Mouse (Mus musculus) small intestine, adult 2 months (tissue): ENCODE results near the gene 1700021F07Rik. TPM values are rescaled to one million over a fixed set of nuclear protein-coding genes. Genes with fewer than 3 reads are reported as not detected.

Experiments used
- H3K27ac ChIP-seq: fragments of 200-500 bp; 2 replicates; pipeline ENCODE4 v1.5.1; 2012; ENCODE audit warnings: low read depth, low read length, control low read depth, inconsistent platforms; ENCODE audit not compliant: insufficient read depth
- H3K27me3 ChIP-seq: fragments of 200-500 bp; 2 replicates; pipeline ENCODE4 v1.6.1; 2012; ENCODE audit warnings: mild to moderate bottlenecking, moderate library complexity, low read length, inconsistent platforms; ENCODE audit not compliant: control insufficient read depth, insufficient read depth
- H3K36me3 ChIP-seq: fragments of 200-500 bp; 2 replicates; pipeline ENCODE4 v1.6.1; 2012; ENCODE audit warnings: mild to moderate bottlenecking, low read length, control low read depth, inconsistent platforms; ENCODE audit not compliant: control insufficient read depth, insufficient read depth
- H3K4me1 ChIP-seq: fragments of 200-500 bp; 2 replicates; pipeline ENCODE4 v1.6.1; 2012; ENCODE audit warnings: low read length, inconsistent platforms, mixed read lengths; ENCODE audit not compliant: control insufficient read depth, insufficient read depth, insufficient read length
- H3K4me3 ChIP-seq: fragments of 200-500 bp; 2 replicates; pipeline ENCODE4 v1.5.1; 2012; ENCODE audit warnings: low read depth, mild to moderate bottlenecking, control low read depth, inconsistent platforms, low read length, moderate library complexity
- CTCF ChIP-seq: fragments of 200-500 bp; IDR thresholded peaks from 2 replicates; pipeline ENCODE4 v1.5.1; 2012; ENCODE audit warnings: low read depth, mild to moderate bottlenecking, control low read depth, inconsistent platforms, low read length, moderate library complexity, mixed read lengths; ENCODE audit not compliant: insufficient replicate concordance, insufficient read length; ENCODE audit errors: extremely low read depth
- POLR2A ChIP-seq: fragments of 200-500 bp; IDR thresholded peaks from 2 replicates; pipeline ENCODE4 v1.6.1; 2012; ENCODE audit warnings: low read depth, mild to moderate bottlenecking, control low read depth, inconsistent platforms, low read length, moderate library complexity
- WGBS: fragments of 180-500 bp; shearing (Covaris S2); methylation state at CpG from one replicate; pipeline ENCODE4 v1.1.7; 2018; 5-methylcytosine and 5-hydroxymethylcytosine counted together
- polyA plus RNA-seq: library from polyadenylated mRNA; depleted of rRNA; stranded (reverse); fragments of >200 nt; gene quantifications from 2 replicates; pipeline ENCODE4 v1.2.3, GENCODE M21; 2012

The 1700021F07Rik gene
- polyA plus RNA-seq, 1 experiment = not detected

DNA sequence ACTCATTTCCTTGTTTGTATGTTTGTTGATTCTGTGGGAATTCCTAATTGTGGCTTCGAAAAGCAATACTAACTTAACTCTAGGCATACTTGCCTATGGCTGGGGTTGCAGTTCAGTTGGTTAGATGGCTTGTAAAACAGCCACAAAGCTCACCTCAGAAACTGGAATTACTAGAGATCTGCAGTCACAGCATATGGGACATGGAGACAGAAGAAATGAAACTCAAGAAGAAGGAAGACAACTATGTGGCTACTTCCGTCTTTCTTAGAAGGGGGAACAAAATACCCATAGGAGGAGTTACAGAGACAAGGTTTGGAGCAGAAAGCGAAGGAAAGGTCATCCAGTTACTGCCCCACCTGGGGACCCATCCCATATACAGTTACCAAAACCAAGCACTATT lies 6.1 kb downstream of the 1700021F07Rik start:
- H3K4me3 ChIP-seq = no peak overlapping the region
- 80% methylated on average over 3 of the region's 3 CpGs for WGBS
- H3K36me3 ChIP-seq = no peaks in the 10 kb centered on the region
- no peak overlapping the region for H3K27ac ChIP-seq
- H3K4me1 ChIP-seq = no peaks in the 10 kb centered on the region
- no peaks in the 10 kb centered on the region for H3K27me3 ChIP-seq
- TF ChIP-seq POLR2A (no peak), CTCF (no peak)

DNA sequence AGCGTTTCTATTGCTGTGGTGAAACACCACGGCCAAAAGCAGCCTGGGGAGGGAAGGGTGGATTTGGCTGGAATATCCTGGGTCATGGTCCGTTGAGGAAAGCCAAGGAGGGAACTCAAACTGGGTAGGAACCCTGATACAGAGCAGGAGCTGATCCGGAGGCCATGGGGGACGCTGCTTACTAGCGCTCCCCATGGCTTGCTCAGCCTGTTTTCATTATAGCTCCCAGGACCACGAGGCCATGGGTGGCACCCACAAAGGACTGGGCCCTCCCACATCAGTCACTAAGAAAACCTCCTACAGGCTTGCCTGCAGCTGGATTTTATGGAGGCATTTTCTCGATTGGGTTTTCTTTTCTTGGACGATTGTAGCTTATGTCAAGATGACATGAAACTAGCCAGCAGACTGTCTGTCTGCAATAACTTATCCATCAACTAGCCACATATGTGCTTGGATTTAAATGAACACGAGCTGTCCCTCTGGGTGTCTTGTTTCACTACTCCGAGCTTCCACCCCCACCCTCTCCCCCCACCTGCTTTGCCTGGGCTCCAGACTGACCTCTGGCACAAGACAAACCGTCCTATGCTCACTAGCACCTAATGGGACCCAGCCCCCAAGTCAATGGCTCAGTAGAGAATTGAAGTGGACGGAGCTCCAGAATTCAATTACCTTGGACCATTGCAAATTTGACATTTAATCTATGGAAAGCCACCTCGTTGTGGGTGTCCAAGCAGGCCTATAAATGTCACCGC lies 10.5 kb downstream of the 1700021F07Rik start:
- Histone ChIP-seq H3K27ac (no peak overlapping the region), H3K4me3 (no peak overlapping the region), H3K27me3 (no peaks in the 10 kb centered on the region), H3K4me1 (peaks cover 20% of the 10 kb centered on the region), H3K36me3 (no peaks in the 10 kb centered on the region)
- WGBS = 73% methylated on average over 15 of the region's 15 CpGs
- no peak for TF ChIP-seq CTCF
- no peak for TF ChIP-seq POLR2A

DNA sequence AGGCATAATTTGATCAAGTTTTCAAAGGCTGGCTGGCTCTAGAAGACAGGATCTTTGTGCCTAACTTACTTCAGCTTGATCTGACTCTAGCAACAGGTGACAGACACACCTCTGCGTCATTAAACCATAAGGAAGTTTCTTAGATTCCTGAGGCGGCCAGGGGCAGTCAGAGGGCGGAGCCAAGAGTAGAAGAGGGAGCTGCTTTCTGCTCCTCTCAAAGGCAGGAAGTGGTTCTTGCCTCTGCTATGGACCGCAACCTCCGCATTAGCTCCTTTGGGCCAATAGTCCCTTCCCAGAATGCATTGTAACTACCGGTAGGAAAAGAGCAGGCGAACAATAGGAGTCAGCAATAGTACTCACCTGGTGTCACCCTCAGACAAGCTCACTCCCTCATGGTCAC lies 12.2 kb downstream of the 1700021F07Rik start:
- Histone ChIP-seq H3K4me1 (peaks cover 20% of the 10 kb centered on the region), H3K27ac (peak overlapping the region; percentile 70), H3K27me3 (no peaks in the 10 kb centered on the region), H3K36me3 (no peaks in the 10 kb centered on the region), H3K4me3 (no peak overlapping the region)
- whole genome bisulfite sequencing = 16% methylated on average over 7 of the region's 7 CpGs
- TF ChIP-seq POLR2A (no peak), CTCF (no peak)

DNA sequence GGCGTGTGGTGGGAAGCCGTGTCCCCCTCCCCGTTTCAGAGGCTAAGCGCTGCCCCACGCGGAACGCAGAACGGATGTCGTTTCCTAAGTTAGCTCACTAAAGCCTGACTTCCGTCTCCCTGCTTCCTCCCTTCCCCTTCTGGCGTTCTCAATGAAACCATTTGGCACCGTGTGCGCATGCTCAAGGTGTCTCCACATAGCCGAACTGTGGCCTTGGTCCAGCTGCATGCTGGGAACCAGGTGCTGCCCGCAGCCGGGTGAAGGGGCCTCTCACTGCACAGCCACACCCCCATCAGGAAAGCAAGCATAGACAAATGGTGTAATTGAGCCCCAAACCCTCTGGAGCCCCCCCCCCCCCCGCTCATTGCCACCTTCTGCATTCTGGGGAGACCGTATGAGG lies 13.0 kb downstream of the 1700021F07Rik start:
- no peaks in the 10 kb centered on the region for H3K36me3 ChIP-seq
- H3K27ac ChIP-seq = peak overlapping the region; percentile 70
- 59% methylated on average over 18 of the region's 18 CpGs for WGBS
- H3K27me3 ChIP-seq = no peaks in the 10 kb centered on the region
- no peak for TF ChIP-seq CTCF
- no peak for TF ChIP-seq POLR2A
- H3K4me1 ChIP-seq = peaks cover 20% of the 10 kb centered on the region
- H3K4me3 ChIP-seq = peak overlapping the region; percentile 27

DNA sequence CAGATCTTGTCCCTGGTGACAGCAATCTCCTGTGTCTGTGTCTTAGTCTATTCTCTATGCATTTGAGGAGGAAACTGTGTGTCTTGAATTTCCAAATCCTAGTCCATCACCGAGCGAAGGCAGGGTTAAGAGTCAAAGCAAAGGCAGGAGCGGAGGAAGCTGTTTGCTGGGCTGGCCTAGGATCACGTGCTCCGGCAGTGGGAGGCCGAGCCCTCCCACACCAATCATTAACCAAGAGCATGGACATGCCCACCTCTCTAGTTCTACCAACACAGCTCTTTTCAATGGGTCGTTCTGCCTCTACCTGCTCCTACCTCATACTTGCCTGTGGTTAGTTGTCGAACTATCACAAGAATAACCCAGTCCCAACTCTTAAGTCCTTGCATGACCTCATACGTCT lies 13.5 kb downstream of the 1700021F07Rik start:
- Histone ChIP-seq H3K27me3 (no peaks in the 10 kb centered on the region), H3K4me3 (peak overlapping the region; percentile 27), H3K4me1 (peaks cover 20% of the 10 kb centered on the region), H3K27ac (peak overlapping the region; percentile 70; the same call in 1 of the 2 replicates), H3K36me3 (no peaks in the 10 kb centered on the region)
- WGBS = 57% methylated on average over 9 of the region's 9 CpGs
- TF ChIP-seq POLR2A (0 out of 2 replicates have a peak, but pooled peaks have one; percentile 22), CTCF (no peak)

DNA sequence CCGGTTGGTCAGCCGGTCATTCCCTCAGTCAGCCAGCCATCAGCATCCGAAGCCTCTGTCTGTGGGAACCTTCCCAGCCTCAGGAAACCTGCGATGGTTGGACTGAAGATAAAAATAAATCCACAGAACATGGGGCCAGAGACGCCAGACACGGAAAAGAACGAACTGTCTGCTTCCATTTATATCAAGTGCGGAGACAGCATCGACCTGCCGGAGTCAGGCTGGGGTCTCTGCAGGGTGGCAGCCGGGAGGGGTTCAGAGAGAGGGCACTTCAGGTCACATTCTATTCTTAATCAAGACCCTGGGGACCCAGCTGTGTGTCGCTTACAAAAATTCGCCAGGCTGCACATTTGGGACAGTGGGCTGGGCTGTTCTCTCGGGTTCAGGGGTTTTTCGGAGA lies 17.4 kb downstream of the 1700021F07Rik start:
- H3K27ac ChIP-seq = no peak overlapping the region
- H3K27me3 ChIP-seq = no peaks in the 10 kb centered on the region
- H3K36me3 ChIP-seq = no peaks in the 10 kb centered on the region
- WGBS = 76% methylated on average over 15 of the region's 15 CpGs
- H3K4me3 ChIP-seq = no peak overlapping the region
- TF ChIP-seq CTCF (no peak), POLR2A (no peak)
- peaks cover 13% of the 10 kb centered on the region for H3K4me1 ChIP-seq

DNA sequence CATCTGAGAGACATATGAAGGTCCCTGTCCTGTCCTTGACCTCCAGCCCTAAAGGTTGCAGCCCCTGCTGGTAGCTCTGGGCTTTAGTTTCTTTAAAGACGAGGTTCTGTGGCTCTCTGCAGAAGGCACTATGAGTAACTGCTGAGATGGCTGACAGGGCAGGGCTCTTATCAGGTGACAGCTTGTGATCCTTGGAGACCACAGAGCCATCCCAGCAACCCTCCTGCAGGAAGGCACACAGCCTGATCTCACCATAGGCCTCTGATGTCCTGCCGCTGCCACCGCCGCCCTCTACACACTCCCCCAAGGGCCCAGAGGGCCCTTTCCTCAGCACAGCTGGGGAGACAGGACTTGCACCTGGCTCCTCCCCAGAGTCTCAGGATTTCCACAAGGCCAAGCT lies 19.4 kb downstream of the 1700021F07Rik start:
- no peak overlapping the region for H3K27ac ChIP-seq
- H3K36me3 ChIP-seq = no peaks in the 10 kb centered on the region
- no peaks in the 10 kb centered on the region for H3K4me1 ChIP-seq
- H3K4me3 ChIP-seq = no peak overlapping the region
- no peak for TF ChIP-seq CTCF
- TF ChIP-seq POLR2A = no peak
- no peaks in the 10 kb centered on the region for H3K27me3 ChIP-seq
- WGBS = 71% methylated on average over 4 of the region's 4 CpGs

DNA sequence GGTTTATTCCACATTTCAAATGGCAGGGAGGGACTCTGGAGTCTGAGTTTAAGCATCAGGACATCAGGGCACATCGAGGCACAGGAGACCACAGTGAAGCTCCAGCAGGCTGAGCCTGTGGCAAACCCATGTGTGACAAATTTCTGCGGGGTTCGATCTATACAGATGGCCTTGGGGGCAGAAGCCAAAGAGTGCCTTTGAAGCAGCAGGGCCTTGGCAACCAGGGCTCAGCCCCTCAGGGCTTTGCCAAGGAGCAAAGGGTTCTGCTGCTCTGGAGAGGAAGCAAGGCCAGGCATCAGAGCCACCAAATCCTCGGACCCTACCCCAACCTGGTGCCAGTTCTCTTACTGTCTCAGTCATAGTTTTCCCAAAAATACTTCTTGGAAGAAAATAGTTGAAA lies 20.3 kb downstream of the 1700021F07Rik start:
- Histone ChIP-seq H3K36me3 (no peaks in the 10 kb centered on the region), H3K27ac (no peak overlapping the region), H3K27me3 (no peaks in the 10 kb centered on the region), H3K4me1 (no peaks in the 10 kb centered on the region), H3K4me3 (no peak overlapping the region)
- TF ChIP-seq POLR2A = no peak
- no peak for TF ChIP-seq CTCF
- WGBS = 80% methylated on average over 4 of the region's 4 CpGs
